Mouse (Mus musculus): ENCODE data around the gene Htra2.

GRCm38 (mm10) chr6:83020836-83021593 lies 34.1 kb downstream of the Htra2 start:
- no peak for TF ChIP-seq CTCF (IDR thresholded peaks at IDR 0.05; ENCODE audit: low read depth)
- TF ChIP-seq EP300 (optimal IDR thresholded peaks at IDR 0.05) = no peak
